Mouse (Mus musculus): ENCODE results near the gene Meig1.
"Not testable (repeated sequence)": the region's sequence is repeated elsewhere in the genome, so short reads cannot be mapped to it uniquely, and the experiment has no call there.

Gene Meig1

DNA sequence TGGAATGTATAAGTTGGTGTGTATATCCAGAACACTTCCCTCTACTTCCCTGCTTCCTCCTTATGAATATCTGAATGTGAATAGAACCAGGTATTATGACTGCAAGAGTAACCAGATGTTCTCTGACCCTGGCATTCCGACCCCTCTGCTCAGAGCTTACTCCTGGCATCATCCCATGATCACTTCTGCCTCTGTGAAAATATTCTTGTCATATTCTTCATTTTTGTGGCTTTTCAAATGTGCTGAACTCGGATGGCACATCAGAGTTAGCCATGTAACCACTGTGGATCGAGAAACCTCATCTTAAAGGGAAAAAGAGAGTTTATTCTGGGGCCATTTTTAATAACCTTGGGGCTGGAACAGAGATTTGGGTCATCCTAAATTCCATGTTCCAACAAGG is at the start of gene Meig1:
Meig1 (minus strand) TSS at position 101 of the 400 bp plus-strand sequence.
- DNase-seq = no peak

- no peak for DNase-seq
These were observed 34.1 kb upstream of the Meig1 start for GRCm38 (mm10) chr2:3456590-3456989.

- no peak for DNase-seq
These were observed 30.6 kb upstream of the Meig1 start for GRCm38 (mm10) chr2:3453096-3453495.

- DNase-seq = no peak
These were observed 27.0 kb upstream of the Meig1 start for GRCm38 (mm10) chr2:3449431-3449830.

- DNase-seq = no peak
These were observed 23.5 kb upstream of the Meig1 start for GRCm38 (mm10) chr2:3445984-3446383.

DNA sequence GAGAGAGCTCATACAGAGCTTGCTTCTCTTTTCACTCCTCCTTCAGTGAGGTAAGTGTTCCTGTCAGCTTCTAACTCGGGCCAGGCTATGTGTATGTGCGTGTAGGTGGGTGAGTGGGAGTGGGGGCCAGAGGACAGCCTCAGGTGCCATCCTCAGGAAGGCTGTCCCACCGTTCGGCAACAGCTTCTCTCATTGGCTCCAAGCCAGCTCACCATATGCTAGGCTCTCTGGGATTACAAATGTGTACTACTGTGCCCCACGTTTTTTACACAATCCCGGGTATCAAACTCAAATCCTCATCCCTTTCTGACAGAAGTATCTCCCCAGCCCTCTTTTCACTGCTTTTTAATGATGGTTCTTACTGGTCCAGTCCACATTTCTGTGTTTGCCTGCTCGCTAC is 21.8 kb upstream of the Meig1 start:
- DNase-seq = no peak

- no peak for DNase-seq
These were observed 15.5 kb upstream of the Meig1 start for GRCm38 (mm10) chr2:3437956-3438355.

- no peak for DNase-seq
These were observed 13.1 kb upstream of the Meig1 start for GRCm38 (mm10) chr2:3435369-3436061.

GRCm38 (mm10) chr2:3430956-3431355 is 8.5 kb upstream of the Meig1 start:
- no peak for DNase-seq

- DNase-seq = no peak
These were observed 2.1 kb upstream of the Meig1 start for GRCm38 (mm10) chr2:3424579-3424910.

- DNase-seq = peak; percentile 94
These were observed 1.6 kb upstream of the Meig1 start, which contains the start of gene Dclre1c for GRCm38 (mm10) chr2:3423841-3424578. Gene Dclre1c (plus strand): TSS chr2:3424131.

DNA sequence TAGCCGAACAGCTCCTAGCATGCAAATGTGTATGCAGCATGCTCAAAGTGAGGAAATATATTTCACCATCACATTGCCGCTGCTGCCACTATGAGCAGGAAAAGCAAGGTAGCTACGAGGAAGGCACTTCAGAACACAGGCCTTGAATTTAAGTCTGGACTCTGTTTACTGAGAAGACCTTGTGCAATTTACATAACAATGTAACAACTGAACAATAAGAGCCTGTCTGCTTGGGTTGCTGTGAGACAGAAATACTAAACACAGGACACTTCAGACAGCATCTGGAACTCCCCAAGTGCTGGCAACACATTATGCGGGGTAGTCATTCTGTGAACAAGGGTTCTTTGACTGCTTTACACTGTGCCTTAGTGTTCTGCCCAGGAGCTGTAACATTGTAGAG is 2.3 kb downstream of the Meig1 start:
- DNase-seq = no peak

DNA sequence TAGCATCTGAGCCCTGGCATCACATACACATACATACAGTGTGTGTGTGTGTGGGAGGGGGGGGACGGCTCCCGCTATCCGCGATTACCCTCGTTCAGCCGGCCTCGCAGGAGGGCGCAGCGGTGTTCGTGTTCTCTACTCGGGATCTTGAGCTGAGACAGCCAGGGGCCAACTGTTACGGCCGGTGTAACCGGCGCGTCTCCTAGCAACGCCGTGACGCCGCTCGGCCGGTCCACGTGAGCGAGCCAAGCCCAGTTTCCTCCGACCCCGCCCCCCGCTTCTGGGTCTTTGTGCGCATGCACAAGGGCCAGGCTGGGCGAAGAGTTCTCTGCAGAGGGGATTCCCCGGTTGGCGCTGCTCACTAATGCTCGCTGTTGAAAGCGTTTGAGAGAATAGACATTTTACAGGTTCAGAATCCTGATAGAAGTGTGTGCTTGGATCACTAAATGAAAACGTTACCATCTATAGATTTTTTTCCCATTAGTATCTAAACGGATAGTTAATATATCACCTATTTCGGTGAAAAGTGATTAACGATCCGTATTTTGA is 3.5 kb downstream of the Meig1 start:
- DNase-seq = peak; percentile 97

- no peak for DNase-seq
These were observed 6.8 kb downstream of the Meig1 start for GRCm38 (mm10) chr2:3415676-3416075.

GRCm38 (mm10) chr2:3414241-3414640 is 8.2 kb downstream of the Meig1 start:
- DNase-seq = peak; percentile 81

DNA sequence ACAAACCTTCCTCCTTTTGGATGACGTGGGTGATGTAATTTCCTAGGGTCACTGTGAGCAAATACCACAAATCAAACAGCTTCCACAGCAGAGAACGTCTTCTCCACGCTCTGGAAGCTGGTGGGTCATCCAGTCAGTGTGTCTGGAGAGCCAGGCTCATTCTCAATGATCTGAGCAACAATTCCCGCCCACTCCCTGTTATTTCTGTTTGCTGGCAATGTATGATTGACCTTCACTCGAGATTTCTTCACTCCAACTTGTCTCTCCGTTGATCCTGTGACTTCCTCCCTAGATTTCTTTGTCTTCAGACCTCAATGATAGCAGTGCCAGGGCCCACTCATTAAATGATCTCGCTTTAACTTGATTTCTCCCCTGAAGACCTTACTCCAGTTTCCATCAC is 14.7 kb downstream of the Meig1 start:
- no peak for DNase-seq

GRCm38 (mm10) chr2:3405981-3406380 is 16.5 kb downstream of the Meig1 start:
- no peak for DNase-seq

DNA sequence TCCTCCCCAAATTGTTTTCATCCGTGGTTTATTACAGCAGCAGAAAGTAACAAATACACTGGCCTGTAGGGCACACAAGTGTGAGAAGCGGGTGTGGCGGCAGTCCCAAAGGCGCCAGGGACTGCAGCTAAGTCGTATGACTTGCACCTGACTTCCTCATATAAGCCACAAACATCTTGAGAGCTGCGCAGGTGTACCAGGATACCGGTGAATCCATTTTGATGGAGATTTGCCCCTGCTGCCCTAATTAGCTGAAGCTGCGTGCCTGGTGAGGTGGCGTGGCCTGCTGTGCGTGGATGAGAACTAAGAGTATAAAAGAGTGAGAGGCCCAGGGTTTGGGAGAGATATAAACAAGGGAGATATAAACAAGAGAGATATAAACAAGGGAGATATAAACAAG is 25.3 kb downstream of the Meig1 start, which contains the start of gene Olah:
Olah (minus strand) TSS at position 101 of the 400 bp plus-strand sequence.
- DNase-seq = not testable (repeated sequence)

DNA sequence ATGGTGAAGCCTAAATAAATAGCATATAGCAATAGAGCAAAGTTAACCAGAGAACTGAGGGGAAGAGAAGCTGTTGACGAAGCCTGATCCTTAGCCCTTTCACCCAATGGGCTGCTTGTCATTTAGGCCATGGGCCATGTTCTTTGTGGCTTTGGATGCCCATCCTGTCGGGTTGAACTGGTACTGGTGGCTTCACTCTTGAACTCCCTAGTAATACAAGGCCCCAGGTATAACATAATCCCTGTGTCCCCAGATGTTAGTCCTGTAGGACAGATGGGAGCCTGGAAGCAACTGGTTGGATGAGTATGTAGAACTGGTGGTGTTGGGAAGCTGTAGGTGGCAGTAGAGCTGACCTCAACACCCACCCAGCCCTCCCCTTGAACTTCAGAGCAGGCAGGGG is 30.5 kb downstream of the Meig1 start:
- DNase-seq = no peak

DNA sequence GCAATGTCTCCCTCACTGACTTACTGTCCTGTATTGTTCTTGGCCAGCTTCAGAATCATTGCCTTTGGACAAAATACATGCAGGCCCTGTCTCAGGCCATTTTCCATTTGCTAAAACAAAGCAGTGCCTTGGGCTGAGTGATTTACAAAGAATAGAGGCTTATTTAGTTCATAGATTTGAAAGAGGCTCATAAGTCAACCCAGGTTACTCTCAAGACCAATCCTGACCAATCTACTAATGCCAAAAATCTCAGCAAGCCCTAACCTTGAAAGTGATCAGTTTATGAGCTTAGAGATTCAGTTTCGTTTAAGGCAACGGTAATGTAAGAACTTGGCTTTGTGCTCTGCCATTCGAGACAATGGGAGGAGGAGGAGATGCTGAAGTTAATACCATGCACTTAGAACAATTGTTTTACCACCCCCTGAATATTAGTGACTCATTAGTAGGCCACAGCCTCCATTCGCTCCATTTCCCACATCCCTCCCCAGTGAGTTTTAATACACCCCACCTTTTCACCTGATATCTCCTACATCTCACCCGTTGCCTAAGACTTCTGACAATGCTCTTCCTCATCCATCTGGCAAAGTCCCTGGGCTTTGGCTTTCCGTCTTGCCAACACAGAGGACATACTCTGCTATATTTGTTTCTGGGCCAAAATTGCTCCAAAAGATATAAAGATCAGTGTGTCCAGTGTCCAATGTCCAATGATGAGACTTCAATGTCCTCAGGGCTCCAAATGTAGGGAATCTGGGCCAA is 35.2 kb downstream of the Meig1 start:
- no peak for DNase-seq

GRCm38 (mm10) chr2:3365127-3365526 is 57.3 kb downstream of the Meig1 start:
- DNase-seq = no peak

- DNase-seq = no peak
These were observed 61.4 kb downstream of the Meig1 start for GRCm38 (mm10) chr2:3361067-3361466.
